Mouse (Mus musculus): ENCODE measurements around the gene Orc5. TPM values are rescaled to one million over a fixed set of nuclear protein-coding genes. Genes with fewer than 3 reads are reported as not detected.

Orc5 gene
- polyA plus RNA-seq, 2 experiments = 12.2 to 35.8 TPM

- H3K27ac ChIP-seq (replicated peaks; ENCODE audit: low read depth, low read length) = peak overlapping the region; percentile 87
- peaks cover 22% of the 10 kb centered on the region for H3K36me3 ChIP-seq (ENCODE audit: control insufficient read depth, insufficient read depth, low read length)
- no peak for DNase-seq (ENCODE audit: low spot score)
- peak overlapping the region; percentile 61 for H3K4me3 ChIP-seq (replicated peaks; ENCODE audit: low read length)
- H3K4me1 ChIP-seq (ENCODE audit: control insufficient read depth, insufficient read depth, low read length) = peaks cover 4% of the 10 kb centered on the region
- peak overlapping the region; percentile 74 for H3K4me2 ChIP-seq (replicated peaks; ENCODE audit: low read depth, low read length, severe bottlenecking)
- WGBS = 13% methylated on average over 11 of the region's 11 CpGs
- TF ChIP-seq POLR2A (IDR thresholded peaks at IDR 0.05; ENCODE audit: borderline replicate concordance, extremely low read depth, insufficient read depth, insufficient read length) = no peak
- peak overlapping the region; percentile 77 for H3K9ac ChIP-seq (ENCODE audit: low read depth, low read length, severe bottlenecking)
- no peaks in the 10 kb centered on the region for H3K27me3 ChIP-seq (ENCODE audit: control insufficient read depth, insufficient read depth, low read length)
- peak; percentile 2; the same call in 1 of the 2 replicates for ATAC-seq (ENCODE audit: low FRiP score, low read depth)
- H3K9me3 ChIP-seq (ENCODE audit: control insufficient read depth, low read length) = no peaks in the 10 kb centered on the region
Measured at GRCm38 (mm10) chr5:22549366-22550032, 730 bp downstream of the Orc5 start.

GRCm38 (mm10) chr5:22548556-22549161 is 1.6 kb downstream of the Orc5 start:
- ATAC-seq (ENCODE audit: low FRiP score, low read depth) (no peak), DNase-seq (ENCODE audit: low spot score) (no peak)
- no peak for TF ChIP-seq POLR2A (IDR thresholded peaks at IDR 0.05; ENCODE audit: borderline replicate concordance, extremely low read depth, insufficient read depth, insufficient read length)
- Histone ChIP-seq H3K27me3 (ENCODE audit: control insufficient read depth, insufficient read depth, low read length) (no peaks in the 10 kb centered on the region), H3K36me3 (ENCODE audit: control insufficient read depth, insufficient read depth, low read length) (peaks cover 27% of the 10 kb centered on the region), H3K4me3 (replicated peaks; ENCODE audit: low read length) (0 out of 2 replicates have a peak overlapping the region, but pooled peaks have one; percentile 61), H3K9ac (ENCODE audit: low read depth, low read length, severe bottlenecking) (no peak overlapping the region), H3K9me3 (ENCODE audit: control insufficient read depth, low read length) (no peaks in the 10 kb centered on the region), H3K4me2 (replicated peaks; ENCODE audit: low read depth, low read length, severe bottlenecking) (peak overlapping the region; percentile 74; the same call in 1 of the 2 replicates), H3K27ac (replicated peaks; ENCODE audit: low read depth, low read length) (no peak overlapping the region), H3K4me1 (ENCODE audit: control insufficient read depth, insufficient read depth, low read length) (peaks cover 4% of the 10 kb centered on the region)
- 70% methylated on average over 6 of the region's 6 CpGs for WGBS

- Histone ChIP-seq H3K27me3 (ENCODE audit: control insufficient read depth, insufficient read depth, low read length) (no peaks in the 10 kb centered on the region), H3K4me1 (ENCODE audit: control insufficient read depth, insufficient read depth, low read length) (peaks cover 4% of the 10 kb centered on the region), H3K4me3 (replicated peaks; ENCODE audit: low read length) (no peak overlapping the region), H3K9ac (ENCODE audit: low read depth, low read length, severe bottlenecking) (no peak overlapping the region), H3K36me3 (ENCODE audit: control insufficient read depth, insufficient read depth, low read length) (peaks cover 36% of the 10 kb centered on the region), H3K9me3 (ENCODE audit: control insufficient read depth, low read length) (no peaks in the 10 kb centered on the region), H3K27ac (replicated peaks; ENCODE audit: low read depth, low read length) (no peak overlapping the region), H3K4me2 (replicated peaks; ENCODE audit: low read depth, low read length, severe bottlenecking) (no peak overlapping the region)
- no peak for TF ChIP-seq POLR2A (IDR thresholded peaks at IDR 0.05; ENCODE audit: borderline replicate concordance, extremely low read depth, insufficient read depth, insufficient read length)
- 95% methylated on average over 5 of the region's 5 CpGs for WGBS
- ATAC-seq (ENCODE audit: low FRiP score, low read depth) (no peak), DNase-seq (ENCODE audit: low spot score) (no peak)
Measured at GRCm38 (mm10) chr5:22546536-22546935, 3.7 kb downstream of the Orc5 start.

- H3K4me3 ChIP-seq (replicated peaks; ENCODE audit: low read length) = no peak overlapping the region
- no peaks in the 10 kb centered on the region for H3K9me3 ChIP-seq (ENCODE audit: control insufficient read depth, low read length)
- H3K9ac ChIP-seq (ENCODE audit: low read depth, low read length, severe bottlenecking) = no peak overlapping the region
- H3K4me1 ChIP-seq (ENCODE audit: control insufficient read depth, insufficient read depth, low read length) = peaks cover 4% of the 10 kb centered on the region
- no peaks in the 10 kb centered on the region for H3K27me3 ChIP-seq (ENCODE audit: control insufficient read depth, insufficient read depth, low read length)
- peaks cover 40% of the 10 kb centered on the region for H3K36me3 ChIP-seq (ENCODE audit: control insufficient read depth, insufficient read depth, low read length)
- TF ChIP-seq POLR2A (IDR thresholded peaks at IDR 0.05; ENCODE audit: borderline replicate concordance, extremely low read depth, insufficient read depth, insufficient read length) = no peak
- no peak overlapping the region for H3K27ac ChIP-seq (replicated peaks; ENCODE audit: low read depth, low read length)
- no peak overlapping the region for H3K4me2 ChIP-seq (replicated peaks; ENCODE audit: low read depth, low read length, severe bottlenecking)
- DNase-seq (ENCODE audit: low spot score) = no peak
- ATAC-seq (ENCODE audit: low FRiP score, low read depth) = no peak
Measured at GRCm38 (mm10) chr5:22545305-22545704, 4.9 kb downstream of the Orc5 start.

GRCm38 (mm10) chr5:22542676-22543075 is 7.6 kb downstream of the Orc5 start:
- H3K4me3 ChIP-seq (replicated peaks; ENCODE audit: low read length) = no peak overlapping the region
- DNase-seq (ENCODE audit: low spot score) (no peak), ATAC-seq (ENCODE audit: low FRiP score, low read depth) (no peak)
- H3K27me3 ChIP-seq (ENCODE audit: control insufficient read depth, insufficient read depth, low read length) = no peaks in the 10 kb centered on the region
- TF ChIP-seq POLR2A (IDR thresholded peaks at IDR 0.05; ENCODE audit: borderline replicate concordance, extremely low read depth, insufficient read depth, insufficient read length) = no peak
- 88% methylated on average over 2 of the region's 2 CpGs for WGBS
- H3K9me3 ChIP-seq (ENCODE audit: control insufficient read depth, low read length) = no peaks in the 10 kb centered on the region
- no peaks in the 10 kb centered on the region for H3K4me1 ChIP-seq (ENCODE audit: control insufficient read depth, insufficient read depth, low read length)
- peaks cover 54% of the 10 kb centered on the region for H3K36me3 ChIP-seq (ENCODE audit: control insufficient read depth, insufficient read depth, low read length)
- H3K9ac ChIP-seq (ENCODE audit: low read depth, low read length, severe bottlenecking) = no peak overlapping the region
- H3K4me2 ChIP-seq (replicated peaks; ENCODE audit: low read depth, low read length, severe bottlenecking) = no peak overlapping the region
- no peak overlapping the region for H3K27ac ChIP-seq (replicated peaks; ENCODE audit: low read depth, low read length)
